In genomic region chr3:149445991-149446564, GRCm38 (mm10) we compare ENCODE assay signal across 18 mouse cellular contexts.
DNase-seq lines count a peak whose midpoint lies in the region; ATAC-seq and TF ChIP-seq lines count a peak whose summit lies in the region.
"Had no signal": no experiment of that assay in that cellular context is flagged by ENCODE, and none has a peak within 500 bp of the region (broad histone marks: within the 10 kb centered on the region; RNA-seq: fewer than 3 reads in every experiment).

No protein-coding gene starts in this region.

- peaks cover 4% of the 10 kb centered on the region for H3K4me1 ChIP-seq in kidney, embryonic 15.5 days
- no peaks in the 10 kb centered on the region for H3K4me1 ChIP-seq in lung, embryonic 14.5 days (ENCODE audit: insufficient read depth)
- H3K4me1 ChIP-seq in liver, embryonic 13.5 days (replicated peaks): no peaks in the 10 kb centered on the region
- no peaks in the 10 kb centered on the region; the same call in 1 of the 2 replicates for H3K4me1 ChIP-seq in hindbrain, embryonic 11.5 days (replicated peaks; ENCODE audit: control insufficient read depth, insufficient read depth, low read length)
- H3K4me1 ChIP-seq: intestine, embryonic 15.5 days; limb, embryonic 15.5 days had no signal

- 42% methylated on average over 6 of the region's 6 CpGs for WGBS in kidney, embryonic 15.5 days
- 47% methylated on average over 6 of the region's 6 CpGs for whole genome bisulfite sequencing in lung, embryonic 14.5 days
- WGBS in liver, embryonic 13.5 days (ENCODE audit: insufficient replicate concordance): 31% methylated on average over 6 of the region's 6 CpGs
- WGBS in hindbrain, embryonic 11.5 days: 78% methylated on average over 6 of the region's 6 CpGs

- no peak overlapping the region for H3K9ac ChIP-seq in kidney, embryonic 15.5 days
- no peak overlapping the region for H3K9ac ChIP-seq in lung, embryonic 14.5 days
- no peak overlapping the region for H3K9ac ChIP-seq in liver, embryonic 13.5 days
- no peak overlapping the region for H3K9ac ChIP-seq in hindbrain, embryonic 11.5 days (ENCODE audit: low read depth, low read length)
- H3K9ac ChIP-seq: embryonic facial prominence, embryonic 12.5 days; hindbrain, embryonic 15.5 days; limb, embryonic 15.5 days; lung, embryonic 15.5 days had no signal

- ATAC-seq in kidney, embryonic 15.5 days (replicated peaks; ENCODE audit: low FRiP score): 0 out of 2 replicates have a peak, but pooled peaks have one; percentile 60
- ATAC-seq in lung, embryonic 14.5 days (ENCODE audit: insufficient read depth): no peak
- ATAC-seq in liver, embryonic 13.5 days (ENCODE audit: low read depth): peak; percentile 68
- ATAC-seq in hindbrain, embryonic 11.5 days (ENCODE audit: low FRiP score): no peak

- no peak overlapping the region for H3K27ac ChIP-seq in kidney, embryonic 15.5 days
- H3K27ac ChIP-seq in lung, embryonic 14.5 days (ENCODE audit: low read depth): no peak overlapping the region
- H3K27ac ChIP-seq in liver, embryonic 13.5 days: no peak overlapping the region
- H3K27ac ChIP-seq in hindbrain, embryonic 11.5 days (ENCODE audit: low read depth, low read length): no peak overlapping the region
- H3K27ac ChIP-seq: embryonic facial prominence, embryonic 12.5 days; forebrain, embryonic 13.5 days; gastrocnemius, adult 2 months; intestine, embryonic 15.5 days; limb, embryonic 15.5 days; lung, embryonic 15.5 days; stomach, postnatal 0 days had no signal

- no peaks in the 10 kb centered on the region for H3K9me3 ChIP-seq in kidney, embryonic 15.5 days (replicated peaks)
- H3K9me3 ChIP-seq in lung, embryonic 14.5 days (ENCODE audit: low read depth, low read length): no peaks in the 10 kb centered on the region
- H3K9me3 ChIP-seq in liver, embryonic 13.5 days (replicated peaks): no peaks in the 10 kb centered on the region
- H3K9me3 ChIP-seq in hindbrain, embryonic 11.5 days (ENCODE audit: control insufficient read depth, low read length): no peaks in the 10 kb centered on the region
- H3K9me3 ChIP-seq: embryonic facial prominence, embryonic 12.5 days; forebrain, embryonic 13.5 days; heart, embryonic 10.5 days; hindbrain, embryonic 15.5 days; intestine, embryonic 15.5 days; limb, embryonic 15.5 days; lung, embryonic 15.5 days had no signal

- no peak for TF ChIP-seq CTCF in lung, embryonic 14.5 days (IDR thresholded peaks at IDR 0.05; ENCODE audit: low read depth)

- H3K4me2 ChIP-seq in kidney, embryonic 15.5 days: no peak overlapping the region
- H3K4me2 ChIP-seq in lung, embryonic 14.5 days: no peak overlapping the region
- H3K4me2 ChIP-seq in liver, embryonic 13.5 days: no peak overlapping the region
- H3K4me2 ChIP-seq in hindbrain, embryonic 11.5 days (replicated peaks; ENCODE audit: low read depth, low read length): no peak overlapping the region

- H3K36me3 ChIP-seq in kidney, embryonic 15.5 days: no peaks in the 10 kb centered on the region
- no peaks in the 10 kb centered on the region for H3K36me3 ChIP-seq in lung, embryonic 14.5 days (ENCODE audit: insufficient read depth)
- H3K36me3 ChIP-seq in liver, embryonic 13.5 days: no peaks in the 10 kb centered on the region
- H3K36me3 ChIP-seq in hindbrain, embryonic 11.5 days (ENCODE audit: control insufficient read depth, insufficient read depth, low read length): no peaks in the 10 kb centered on the region
- H3K36me3 ChIP-seq: embryonic facial prominence, embryonic 12.5 days; heart, embryonic 10.5 days; hindbrain, embryonic 15.5 days; intestine, embryonic 15.5 days; limb, embryonic 15.5 days; lung, embryonic 15.5 days had no signal

- H3K27me3 ChIP-seq in kidney, embryonic 15.5 days: no peaks in the 10 kb centered on the region; the same call in 1 of the 2 replicates
- no peaks in the 10 kb centered on the region for H3K27me3 ChIP-seq in lung, embryonic 14.5 days (ENCODE audit: insufficient read depth, low read length)
- H3K27me3 ChIP-seq in liver, embryonic 13.5 days: no peaks in the 10 kb centered on the region
- no peaks in the 10 kb centered on the region for H3K27me3 ChIP-seq in hindbrain, embryonic 11.5 days (ENCODE audit: control insufficient read depth, insufficient read depth, low read length)
- H3K27me3 ChIP-seq: forebrain, embryonic 13.5 days; intestine, embryonic 15.5 days; limb, embryonic 15.5 days; lung, embryonic 15.5 days had no signal

- H3K4me3 ChIP-seq in kidney, embryonic 15.5 days (replicated peaks): no peak overlapping the region
- no peak overlapping the region for H3K4me3 ChIP-seq in lung, embryonic 14.5 days (ENCODE audit: low read depth, low read length)
- no peak overlapping the region for H3K4me3 ChIP-seq in liver, embryonic 13.5 days (replicated peaks)
- no peak overlapping the region for H3K4me3 ChIP-seq in hindbrain, embryonic 11.5 days (ENCODE audit: low read depth, low read length)
- H3K4me3 ChIP-seq: erythroblast, embryonic 14.5 days had no signal

- DNase-seq in kidney, adult 9 months: no peak
- DNase-seq in lung, embryonic 14.5 days: peak; percentile 31
- DNase-seq in lung, postnatal 14 days: no peak
- DNase-seq in liver, embryonic 13.5 days: no peak
- DNase-seq in adrenal gland, postnatal 4 days (ENCODE audit: low spot score in 2 of 2): no peak
- no peak for DNase-seq in hindbrain, embryonic 11.5 days (ENCODE audit: low spot score)
- DNase-seq: cerebellum, adult 11-12 months; gastrocnemius, adult 2 months had no signal

Comparison
In these comparisons a context has a peak if more than half of its experiments do, and no peak if none do; other contexts are left out.
1. ATAC-seq: peak in kidney, embryonic 15.5 days (single experiment) and liver, embryonic 13.5 days (single experiment); none in lung, embryonic 14.5 days (single experiment) and hindbrain, embryonic 11.5 days (single experiment).